Mouse (Mus musculus) embryo, embryonic 10.5 days (tissue): ENCODE data around the gene Rad51b.

Experiments used
- DNase-seq: peaks from one replicate; pipeline ENCODE4 v3.0.0-alpha.2; 2015; ENCODE audit warnings: low spot score

The Rad51b gene

GRCm38 (mm10) chr12:79437572-79437971 lies 140.5 kb downstream of the Rad51b start:
- DNase-seq: no peak

DNA sequence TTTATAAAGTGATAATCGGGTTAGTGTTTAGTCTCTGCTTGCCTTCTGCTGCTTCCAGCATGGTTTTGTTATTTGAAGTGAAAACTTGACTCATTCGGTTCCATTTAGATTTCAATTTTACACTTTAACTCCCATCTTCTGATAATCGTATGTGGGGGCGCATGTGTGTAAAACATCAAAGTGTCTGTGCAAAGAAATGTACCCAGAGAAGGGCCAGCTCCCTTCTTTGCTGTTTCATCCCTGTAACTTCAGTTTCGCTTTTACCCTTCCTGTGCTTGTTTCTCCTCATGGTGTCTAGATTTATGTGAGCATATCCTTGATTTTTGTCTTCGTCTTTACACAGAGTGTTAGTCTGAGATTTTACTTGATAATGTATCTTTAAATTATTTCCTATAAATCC lies 142.9 kb downstream of the Rad51b start:
- DNase-seq: no peak

DNA sequence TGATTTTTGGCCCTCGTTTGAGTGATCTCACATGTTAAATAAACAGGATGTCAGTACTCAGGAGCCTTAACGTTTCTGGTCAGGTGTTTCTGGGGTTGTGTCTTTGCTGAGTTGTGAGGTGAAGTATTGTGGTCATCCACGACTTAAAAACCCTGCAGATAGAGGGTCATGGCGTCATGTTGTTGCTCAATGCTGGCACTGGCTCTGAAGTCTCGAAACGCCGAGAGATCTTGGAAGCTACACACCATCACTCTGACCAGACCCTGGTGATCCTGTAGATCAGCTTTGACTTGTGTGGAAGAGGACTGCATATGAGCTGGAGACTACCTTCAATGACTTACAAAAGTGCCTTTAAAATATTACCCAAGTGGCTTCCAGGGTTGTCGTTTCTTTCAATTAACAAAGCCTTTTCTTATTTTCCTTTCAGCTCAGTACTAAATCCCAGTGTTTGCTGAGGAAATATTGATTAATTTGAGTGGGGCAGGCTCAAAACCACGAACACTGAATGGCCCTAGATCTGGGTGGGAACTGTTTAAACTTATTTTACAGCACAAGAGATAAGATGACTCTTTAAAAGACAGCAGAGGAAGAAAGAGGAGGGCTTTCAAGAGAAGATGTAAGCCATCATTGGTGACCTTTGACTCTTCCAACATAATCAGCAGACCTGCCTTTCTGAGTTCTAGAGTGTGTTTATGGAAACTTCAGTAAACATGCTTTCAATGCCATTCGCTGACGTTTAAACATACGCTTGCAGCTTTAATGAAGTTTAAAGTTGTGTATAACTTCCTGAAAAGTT lies 144.3 kb downstream of the Rad51b start:
- no peak for DNase-seq

- no peak for DNase-seq
Measured at GRCm38 (mm10) chr12:79442126-79442525, 145.0 kb downstream of the Rad51b start.

GRCm38 (mm10) chr12:79442836-79443390 lies 145.8 kb downstream of the Rad51b start:
- DNase-seq: no peak

GRCm38 (mm10) chr12:79444646-79445045 lies 147.6 kb downstream of the Rad51b start:
- no peak for DNase-seq

DNA sequence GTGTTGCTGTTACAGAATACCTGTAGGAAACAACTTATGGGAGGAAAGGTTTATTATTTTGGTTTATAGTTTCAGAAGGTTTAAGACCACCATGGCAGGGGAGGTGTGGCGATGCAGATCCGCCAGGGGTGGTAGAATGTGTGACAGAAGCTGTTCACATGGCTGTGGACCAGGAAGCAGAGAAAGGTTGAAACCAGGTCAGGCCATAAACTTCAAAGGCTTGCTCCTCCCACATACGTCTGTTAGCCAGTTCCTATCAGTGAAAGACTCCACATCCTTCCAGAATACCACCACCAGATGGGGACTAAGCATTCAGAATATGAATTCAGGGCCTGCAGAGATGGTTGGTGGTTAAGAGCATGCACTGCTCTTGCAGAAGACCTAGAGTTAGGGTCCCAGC lies 150.0 kb downstream of the Rad51b start:
- DNase-seq: no peak

DNA sequence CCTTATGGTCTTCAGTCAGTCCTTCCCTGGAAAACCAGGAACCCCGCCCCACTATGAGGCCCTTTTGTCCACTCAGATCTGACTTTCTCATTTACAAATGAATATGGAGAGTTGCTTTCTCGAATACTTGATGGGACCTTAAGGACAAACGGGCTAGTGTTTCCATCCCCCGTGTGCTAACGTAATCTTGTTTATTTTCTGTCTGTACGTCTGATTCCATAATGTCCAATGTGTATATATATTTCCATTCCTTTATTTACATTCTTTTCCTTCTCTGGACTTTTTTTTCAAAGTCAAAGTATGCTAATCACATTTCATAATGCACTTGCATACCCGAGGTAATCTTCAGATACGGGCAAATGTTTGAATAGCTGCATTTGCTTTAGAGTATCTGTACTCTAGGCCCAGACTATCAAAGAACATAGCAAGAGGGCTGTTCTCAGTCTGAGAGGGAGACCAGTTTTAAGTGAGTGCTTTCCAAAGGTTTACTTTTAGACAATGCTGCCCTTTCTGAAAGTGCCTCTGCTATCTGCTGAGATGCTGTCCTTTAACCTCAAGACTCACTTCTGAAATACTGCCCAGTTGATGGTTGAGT lies 152.8 kb downstream of the Rad51b start:
- DNase-seq: no peak

GRCm38 (mm10) chr12:79452882-79453281 lies 155.8 kb downstream of the Rad51b start:
- DNase-seq: no peak

DNA sequence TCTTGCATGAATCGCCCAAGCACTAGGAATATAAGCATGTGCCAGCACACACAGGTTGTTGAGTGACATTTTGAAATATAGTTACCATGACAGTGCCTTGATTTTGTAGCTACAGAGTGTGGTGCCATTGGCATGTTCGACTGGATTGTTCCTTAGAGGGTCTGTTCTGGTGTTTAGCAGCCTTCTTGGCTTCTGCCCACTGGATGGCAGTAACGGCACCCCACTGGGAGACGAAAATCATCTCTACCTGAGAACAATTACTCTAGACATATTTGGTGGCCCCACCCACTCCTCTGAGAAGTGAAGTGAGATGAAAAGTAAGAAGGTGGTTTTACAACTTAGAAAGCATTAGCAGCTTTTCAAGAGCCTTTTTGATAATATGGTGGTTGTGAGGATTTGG lies 156.9 kb downstream of the Rad51b start:
- no peak for DNase-seq

DNA sequence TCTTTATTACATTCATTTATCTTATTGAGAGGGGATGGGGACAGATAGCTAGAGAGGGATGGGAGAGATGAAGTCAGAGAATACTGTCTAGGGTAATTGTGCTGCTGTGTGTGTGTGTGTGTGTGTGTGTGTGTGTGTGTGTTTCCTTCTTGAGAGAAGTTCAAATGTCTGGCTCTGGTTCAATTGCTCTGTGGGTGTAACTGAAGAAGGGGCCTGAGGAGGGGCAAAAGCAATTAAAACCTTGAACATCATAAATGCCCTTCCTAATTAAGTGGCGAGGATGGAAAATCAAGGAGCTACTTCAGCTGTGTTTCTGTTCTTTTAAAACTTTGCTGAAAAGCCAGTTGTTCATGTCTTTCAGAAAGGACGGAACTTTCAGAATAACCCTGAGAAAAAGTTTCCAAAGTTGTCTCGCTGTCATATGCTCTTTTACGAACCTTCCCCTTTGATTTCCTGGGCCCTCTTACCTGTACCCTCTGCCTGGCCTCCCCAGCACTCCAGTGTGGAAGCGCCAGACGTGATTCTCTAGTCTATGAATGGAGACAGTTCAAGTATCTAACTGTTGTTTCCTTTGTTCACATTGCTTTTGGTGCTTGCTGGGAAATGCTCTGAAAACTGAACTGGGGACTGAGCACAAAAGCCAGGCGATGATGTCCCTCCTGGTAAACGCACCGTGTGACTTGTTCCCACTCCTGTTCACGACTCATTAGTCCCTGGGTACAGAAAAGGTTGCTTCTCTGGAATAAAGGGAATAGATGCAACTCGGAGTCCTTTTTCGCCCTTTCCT lies 158.2 kb downstream of the Rad51b start:
- DNase-seq: no peak

- no peak for DNase-seq
Measured at GRCm38 (mm10) chr12:79455848-79456164, 158.7 kb downstream of the Rad51b start.

GRCm38 (mm10) chr12:79456251-79456650 lies 159.2 kb downstream of the Rad51b start:
- no peak for DNase-seq

- no peak for DNase-seq
Measured at GRCm38 (mm10) chr12:79463371-79463770, 166.3 kb downstream of the Rad51b start.

GRCm38 (mm10) chr12:79470113-79470512 lies 173.0 kb downstream of the Rad51b start:
- DNase-seq: no peak

GRCm38 (mm10) chr12:79471868-79472267 lies 174.8 kb downstream of the Rad51b start:
- DNase-seq: no peak

DNA sequence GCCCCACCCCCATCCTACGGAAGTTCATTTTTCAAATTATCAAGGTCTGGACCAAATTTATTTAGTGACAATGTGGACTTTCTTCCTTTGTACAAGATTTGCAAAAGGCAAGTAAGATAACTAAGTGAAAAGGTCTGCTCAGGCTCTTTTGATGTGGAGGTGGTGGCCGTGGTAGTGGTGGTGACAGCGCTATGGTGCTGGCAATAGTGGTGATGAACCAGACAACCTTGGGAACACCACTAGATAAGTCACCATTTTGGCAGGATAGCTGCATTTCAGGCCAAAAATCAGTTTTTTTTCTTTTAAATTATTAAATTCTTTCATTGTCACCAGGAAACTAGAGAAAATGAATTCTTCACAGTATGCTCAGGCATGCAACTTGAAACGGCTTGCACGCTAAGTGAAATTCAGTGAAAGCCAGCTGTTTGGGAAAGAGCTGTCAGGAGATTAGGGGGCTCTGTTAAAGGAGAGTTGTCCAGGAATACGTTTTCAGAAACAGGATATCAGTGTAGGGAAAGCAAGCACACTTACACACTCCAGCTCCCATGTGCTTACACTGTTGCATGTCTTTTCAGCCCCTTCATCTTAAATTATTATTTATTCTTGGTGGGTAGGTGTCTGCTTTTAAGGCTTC lies 179.4 kb downstream of the Rad51b start:
- DNase-seq: no peak

DNA sequence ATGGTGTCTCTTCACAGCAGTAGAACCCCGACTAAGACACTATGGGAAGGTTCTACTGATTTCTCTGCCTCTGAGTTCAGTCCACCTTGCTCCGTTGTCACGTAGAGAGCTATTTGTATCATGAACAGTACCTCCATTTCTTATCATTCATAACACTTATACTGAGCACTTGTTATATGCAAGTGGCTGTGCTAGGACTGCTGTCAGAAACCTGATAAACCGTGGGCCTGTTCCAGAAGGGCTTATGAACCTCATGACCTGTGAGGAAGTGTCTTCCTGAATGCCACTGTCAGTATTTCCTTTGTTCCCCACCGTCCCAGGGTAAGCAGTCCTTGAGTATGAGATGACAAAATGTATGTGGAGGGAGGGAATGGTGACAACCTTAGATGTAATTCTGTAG lies 181.7 kb downstream of the Rad51b start:
- no peak for DNase-seq

DNA sequence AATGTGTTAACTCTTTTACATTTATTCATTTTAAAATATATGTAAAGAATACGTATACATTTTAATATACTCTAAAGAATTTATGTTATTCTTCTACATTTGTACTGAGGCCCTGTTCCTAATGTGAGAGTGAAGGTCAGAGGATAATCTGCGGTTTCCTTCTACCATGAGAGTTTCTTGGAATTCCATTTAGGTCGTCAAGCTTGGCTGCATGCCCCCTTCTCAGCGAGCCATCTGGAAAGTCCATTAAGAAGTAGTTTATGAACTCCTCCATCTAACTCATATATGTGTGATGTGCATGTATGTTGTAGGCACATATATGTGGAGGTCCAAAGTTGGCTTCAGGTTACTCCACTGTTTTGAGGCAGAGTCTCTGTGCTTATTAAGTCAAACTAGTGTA lies 188.4 kb downstream of the Rad51b start:
- DNase-seq: no peak

DNA sequence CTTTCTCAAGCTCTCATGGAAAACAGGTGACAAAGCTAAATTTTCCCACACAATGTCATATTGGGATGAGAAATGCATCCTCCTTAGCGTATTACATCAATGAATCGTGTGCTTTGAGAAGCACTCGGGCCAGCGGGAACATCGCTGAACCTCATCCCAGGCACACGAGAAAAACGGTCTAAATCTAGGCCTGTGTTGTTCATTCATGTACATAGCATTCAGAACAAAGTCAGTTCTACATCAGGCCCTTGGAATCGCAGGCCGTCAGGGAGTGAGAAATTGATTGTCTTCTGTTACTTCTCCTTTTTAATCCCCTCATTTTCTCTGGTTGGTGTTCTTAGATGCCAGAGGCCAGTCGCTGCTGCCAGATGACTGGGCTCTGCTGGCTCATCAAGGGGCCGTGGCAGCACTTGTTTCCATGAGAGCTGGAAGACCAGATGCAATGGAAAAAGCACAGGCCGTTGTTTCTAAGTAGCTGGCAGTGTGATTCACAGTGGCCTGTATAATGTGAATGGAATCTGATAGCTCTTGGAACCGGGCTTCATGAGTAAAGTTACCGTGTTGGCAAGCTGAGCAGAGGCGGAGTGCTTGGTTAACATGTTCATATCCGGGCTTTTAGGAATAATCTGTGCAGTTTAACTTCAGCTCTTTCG lies 191.6 kb downstream of the Rad51b start:
- DNase-seq: no peak

DNA sequence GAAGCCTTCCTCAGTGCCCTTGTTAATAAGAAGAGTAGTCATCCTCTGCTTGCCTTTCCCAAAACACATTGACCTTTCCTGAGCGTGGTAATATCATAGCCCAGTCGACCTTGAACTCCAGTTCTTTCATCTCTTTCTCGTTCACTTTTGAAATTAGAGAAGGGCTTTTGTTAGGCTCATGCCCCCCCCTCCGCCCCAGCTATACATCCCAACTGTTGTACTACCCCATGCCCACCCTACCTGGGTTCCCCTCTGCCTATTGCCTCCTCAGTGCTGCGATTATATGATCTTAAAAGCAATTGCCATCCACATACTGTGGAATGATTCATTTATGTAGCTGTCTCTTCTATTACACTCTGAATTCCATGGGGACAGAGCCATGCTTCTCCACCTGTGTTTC lies 193.5 kb downstream of the Rad51b start:
- DNase-seq: no peak

DNA sequence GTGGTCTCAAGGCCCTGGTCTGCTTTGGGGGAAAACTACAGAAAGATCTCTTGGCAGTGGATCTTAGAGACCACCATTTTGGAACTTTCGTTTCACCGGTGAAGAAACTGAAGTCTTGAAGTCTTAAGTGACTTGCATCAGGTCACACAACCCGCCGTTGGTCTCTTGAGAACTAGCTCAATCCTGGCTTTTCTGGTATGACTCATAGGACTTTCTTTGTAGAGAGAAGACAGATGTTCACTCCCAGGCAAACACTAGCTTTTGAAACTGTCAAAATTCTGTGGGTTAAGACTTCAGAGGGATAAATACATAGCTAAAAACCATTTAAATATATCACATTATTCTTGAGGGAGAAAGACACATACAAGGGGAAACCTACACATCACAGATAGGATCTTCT lies 195.1 kb downstream of the Rad51b start:
- DNase-seq: no peak
